In the genomic region with DNA sequence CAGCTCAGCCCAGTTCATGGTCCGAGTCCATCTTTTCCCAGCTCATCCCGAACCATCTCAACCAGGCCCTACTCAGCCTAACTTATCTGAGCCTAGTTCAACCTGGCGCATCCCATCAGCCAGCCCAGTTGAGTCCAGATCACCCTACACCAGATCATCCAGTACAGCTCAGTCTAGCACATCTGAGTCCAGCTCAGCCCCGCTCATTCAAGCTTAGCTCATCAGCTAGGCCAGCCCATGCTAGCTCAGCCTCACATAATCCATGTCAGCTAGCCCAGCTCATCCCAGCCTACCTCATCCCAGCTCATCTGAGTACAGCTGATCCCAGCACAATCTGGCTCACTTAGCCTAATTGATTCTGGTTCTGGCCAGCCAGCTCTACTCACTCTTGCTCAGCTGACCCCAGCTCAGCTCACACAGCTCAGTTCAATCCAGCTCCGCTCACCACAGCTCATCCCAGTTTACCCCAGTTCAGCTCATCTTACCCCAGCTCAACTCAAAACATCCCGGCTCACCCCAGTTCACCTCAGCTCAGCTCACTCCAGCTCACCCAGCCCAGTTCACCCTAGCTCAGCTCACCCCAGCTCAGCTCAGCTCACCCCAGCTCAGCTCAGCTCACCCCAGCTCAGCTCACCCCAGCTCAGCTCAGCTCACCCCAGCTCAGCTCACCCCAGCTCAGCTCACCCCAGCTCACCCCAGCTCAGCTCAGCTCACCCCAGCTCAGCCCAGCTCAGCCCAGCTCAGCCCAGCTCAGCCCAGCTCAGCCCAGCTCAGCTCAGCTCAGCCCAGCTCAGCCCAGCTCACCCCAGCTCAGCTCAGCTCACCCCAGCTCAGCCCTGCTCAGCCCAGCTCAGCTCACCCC, we compare ENCODE assay signal across 12 mouse cellular contexts.
DNase-seq lines count a peak whose midpoint lies in the region; ATAC-seq lines count a peak whose summit lies in the region.
"Had no signal": no experiment of that assay in that cellular context is flagged by ENCODE, and none has a peak within 500 bp of the region (broad histone marks: within the 10 kb centered on the region; RNA-seq: fewer than 3 reads in every experiment).

No protein-coding gene starts in this region.

- no peak for ATAC-seq in CD4-positive, CD25-positive, alpha-beta regulatory T cell, adult 4 months
- ATAC-seq in hindbrain, embryonic 11.5 days (ENCODE audit: low FRiP score): peak; percentile 28
- ATAC-seq in hindbrain, embryonic 13.5 days (ENCODE audit: low FRiP score): no peak

- peak; percentile 75 for DNase-seq in CD4-positive, CD25-positive, alpha-beta regulatory T cell, adult 2 months (ENCODE audit: low read depth, low spot score)
- no peak for DNase-seq in hindbrain, embryonic 11.5 days (ENCODE audit: low spot score)
- DNase-seq in spleen, adult 18-20 months: peak; percentile 22 to 35
- DNase-seq in spleen, postnatal 14 days (ENCODE audit: low spot score in 2 of 2): no peak
- peak; percentile 35 to 57 for DNase-seq in thymus, postnatal 36 days
- no peak for DNase-seq in right cerebral cortex, adult 2 months (ENCODE audit: low spot score in 2 of 2)
- DNase-seq: right cerebral cortex, postnatal 4 days had no signal

- H3K4me1 ChIP-seq in hindbrain, embryonic 11.5 days (replicated peaks; ENCODE audit: control insufficient read depth, insufficient read depth, low read length): no peaks in the 10 kb centered on the region
- H3K4me1 ChIP-seq in hindbrain, embryonic 13.5 days (replicated peaks): no peaks in the 10 kb centered on the region
- H3K4me1 ChIP-seq: neural tube, embryonic 13.5 days had no signal

- 91% methylated on average over 6 of the region's 6 CpGs for WGBS in hindbrain, embryonic 11.5 days
- 90% methylated on average over 6 of the region's 6 CpGs for WGBS in hindbrain, embryonic 13.5 days

- no peak overlapping the region for H3K9ac ChIP-seq in hindbrain, embryonic 11.5 days (ENCODE audit: low read depth, low read length)
- no peak overlapping the region for H3K9ac ChIP-seq in hindbrain, embryonic 13.5 days
- H3K9ac ChIP-seq: hindbrain, embryonic 14.5 days; neural tube, embryonic 13.5 days had no signal

- no peak overlapping the region for H3K4me2 ChIP-seq in hindbrain, embryonic 11.5 days (replicated peaks; ENCODE audit: low read depth, low read length)
- no peak overlapping the region for H3K4me2 ChIP-seq in hindbrain, embryonic 13.5 days
- H3K4me2 ChIP-seq: hindbrain, embryonic 14.5 days; neural tube, embryonic 13.5 days had no signal

- H3K9me3 ChIP-seq in hindbrain, embryonic 11.5 days (ENCODE audit: control insufficient read depth, low read length): no peaks in the 10 kb centered on the region
- no peaks in the 10 kb centered on the region for H3K9me3 ChIP-seq in hindbrain, embryonic 13.5 days
- H3K9me3 ChIP-seq: neural tube, embryonic 13.5 days had no signal

- no peaks in the 10 kb centered on the region for H3K27me3 ChIP-seq in hindbrain, embryonic 11.5 days (ENCODE audit: control insufficient read depth, insufficient read depth, low read length)
- no peaks in the 10 kb centered on the region for H3K27me3 ChIP-seq in hindbrain, embryonic 13.5 days
- H3K27me3 ChIP-seq: neural tube, embryonic 13.5 days had no signal

- H3K4me3 ChIP-seq in hindbrain, embryonic 11.5 days (ENCODE audit: low read depth, low read length): no peak overlapping the region
- H3K4me3 ChIP-seq in hindbrain, embryonic 13.5 days: no peak overlapping the region
- H3K4me3 ChIP-seq: layer of hippocampus, adult 2 months; neural tube, embryonic 13.5 days had no signal

- no peaks in the 10 kb centered on the region for H3K36me3 ChIP-seq in hindbrain, embryonic 11.5 days (ENCODE audit: control insufficient read depth, insufficient read depth, low read length)
- no peaks in the 10 kb centered on the region for H3K36me3 ChIP-seq in hindbrain, embryonic 13.5 days
- H3K36me3 ChIP-seq: neural tube, embryonic 13.5 days had no signal

- no peak overlapping the region for H3K27ac ChIP-seq in hindbrain, embryonic 11.5 days (ENCODE audit: low read depth, low read length)
- H3K27ac ChIP-seq in hindbrain, embryonic 13.5 days: no peak overlapping the region
- H3K27ac ChIP-seq: hindbrain, embryonic 14.5 days; layer of hippocampus, adult 2 months; neural tube, embryonic 13.5 days had no signal

Comparison
In these comparisons a context has a peak if more than half of its experiments do, and no peak if none do; other contexts are left out.
1. DNase-seq: peak in CD4-positive, CD25-positive, alpha-beta regulatory T cell, adult 2 months (single experiment), spleen, adult 18-20 months (2 of 2) and thymus, postnatal 36 days (2 of 2); none in hindbrain, embryonic 11.5 days (single experiment), spleen, postnatal 14 days (0 of 2) and right cerebral cortex, adult 2 months (0 of 2).